Mouse (Mus musculus): Measurements from ENCODE around the gene 6030468B19Rik. TPM values are rescaled to one million over a fixed set of nuclear protein-coding genes. Genes with fewer than 3 reads are reported as not detected.
"Not testable (repeated sequence)": the region's sequence is repeated elsewhere in the genome, so short reads cannot be mapped to it uniquely, and the experiment has no call there.

The 6030468B19Rik gene
- polyA plus RNA-seq, 1 experiment = 0.07 TPM

DNA sequence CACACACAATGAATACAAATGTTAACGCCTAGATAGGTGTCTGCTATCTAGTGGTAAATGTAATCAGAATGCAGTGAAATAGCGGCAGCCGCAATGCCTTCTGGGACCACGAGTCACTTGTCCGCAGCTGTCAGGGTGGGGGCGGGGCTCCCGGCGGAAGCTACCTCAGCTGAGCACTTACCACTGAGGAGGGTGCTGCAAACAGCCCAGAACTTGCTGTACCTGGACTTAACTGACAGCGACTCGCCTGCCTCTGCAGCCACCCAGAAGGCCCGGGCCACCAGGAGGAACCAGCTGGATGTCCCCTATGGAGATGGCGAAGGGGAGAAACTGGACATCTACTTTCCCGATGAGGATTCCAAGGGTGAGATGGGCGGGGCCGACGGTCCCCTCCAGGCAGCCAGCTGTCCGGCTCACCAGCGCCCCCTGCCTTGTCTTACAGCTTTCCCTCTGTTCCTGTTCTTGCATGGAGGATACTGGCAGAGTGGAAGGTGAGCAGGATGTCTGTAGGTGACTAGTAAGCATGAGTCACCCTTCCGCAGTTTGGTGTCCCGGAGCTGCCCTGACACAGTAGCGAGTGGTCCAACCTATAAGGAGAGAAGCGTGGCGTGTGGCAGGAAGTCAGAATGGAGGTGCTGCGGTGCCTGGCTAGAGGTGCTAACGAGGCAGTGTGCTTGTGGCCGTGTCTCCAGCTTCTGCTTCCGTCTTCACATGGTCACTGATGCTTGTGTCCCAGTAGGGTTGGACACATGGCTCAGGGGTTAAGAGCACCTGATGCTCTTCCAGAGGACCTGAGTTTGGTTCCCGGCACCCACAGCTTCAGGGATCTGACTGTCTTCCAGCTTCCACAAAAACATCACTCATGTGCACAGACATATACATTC lies 34.9 kb downstream of the 6030468B19Rik start:
- DNase-seq (ENCODE audit: low read depth) = peak; percentile 90
- TF ChIP-seq CTCF (IDR thresholded peaks at IDR 0.05; ENCODE audit: borderline replicate concordance, extremely low read depth, insufficient read depth, insufficient read length) (peak; percentile 67), POLR2A (IDR thresholded peaks at IDR 0.05; ENCODE audit: borderline replicate concordance, extremely low read depth, insufficient read depth, insufficient read length, poor library complexity, severe bottlenecking) (no peak)

DNA sequence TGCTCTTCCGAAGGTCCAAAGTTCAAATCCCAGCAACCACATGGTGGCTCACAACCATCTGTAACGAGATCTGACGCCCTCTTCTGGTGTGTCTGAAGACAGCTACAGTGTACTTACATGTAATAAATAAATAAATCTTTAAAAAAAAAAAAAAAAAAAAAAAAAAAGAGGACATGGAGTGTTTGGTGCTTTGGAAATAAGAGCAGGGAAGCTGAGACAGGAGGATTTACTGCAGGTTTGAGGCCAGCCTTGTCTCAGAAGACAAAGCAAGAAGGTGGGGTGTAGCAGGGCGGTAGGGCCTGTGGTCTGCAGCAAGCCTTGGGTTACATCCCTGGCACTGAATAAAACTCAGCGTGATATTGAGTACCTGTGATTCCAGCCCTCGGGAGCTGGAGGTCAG lies 36.0 kb downstream of the 6030468B19Rik start:
- not testable (repeated sequence) for DNase-seq (ENCODE audit: low read depth)

DNA sequence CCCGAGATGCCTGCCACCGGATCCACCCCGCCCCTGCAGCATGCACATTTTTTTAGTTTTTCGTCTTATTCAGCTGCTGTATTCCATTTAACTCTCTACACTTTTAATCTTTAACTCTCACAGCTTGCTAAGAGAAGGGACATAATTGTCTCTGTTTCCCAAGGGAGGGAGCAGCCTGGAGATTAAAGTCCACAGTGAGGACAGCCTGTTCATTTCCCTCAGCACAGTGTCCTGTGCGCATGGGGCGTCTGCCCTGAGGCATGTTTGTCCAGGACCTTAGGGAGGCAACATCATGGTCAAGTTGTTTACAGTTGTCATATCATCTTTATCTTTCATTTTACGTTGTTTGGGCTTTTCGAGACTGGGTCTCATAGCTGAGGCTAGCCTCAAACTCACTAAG lies 36.6 kb downstream of the 6030468B19Rik start:
- TF ChIP-seq POLR2A (IDR thresholded peaks at IDR 0.05; ENCODE audit: borderline replicate concordance, extremely low read depth, insufficient read depth, insufficient read length, poor library complexity, severe bottlenecking) (no peak), CTCF (IDR thresholded peaks at IDR 0.05; ENCODE audit: borderline replicate concordance, extremely low read depth, insufficient read depth, insufficient read length) (no peak)

DNA sequence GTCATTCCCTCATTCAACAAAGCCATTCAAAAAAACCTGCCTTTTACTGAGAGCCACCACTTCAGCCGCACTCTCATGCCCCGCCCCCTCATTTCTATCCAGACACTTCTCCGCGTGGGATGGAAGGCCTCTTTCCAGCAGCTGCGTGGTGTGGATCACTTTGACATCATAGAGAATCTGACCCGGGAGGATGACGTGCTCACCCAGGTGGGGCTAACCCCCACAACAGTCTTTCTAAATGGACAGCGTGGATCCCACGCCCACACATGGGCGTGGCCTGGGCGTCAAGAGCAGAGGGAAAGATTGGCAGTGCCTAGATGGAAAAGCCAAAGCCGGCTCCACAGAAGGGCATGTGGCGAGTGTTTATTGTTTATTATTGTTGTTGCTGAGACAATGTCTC lies 38.8 kb downstream of the 6030468B19Rik start:
- TF ChIP-seq CTCF (IDR thresholded peaks at IDR 0.05; ENCODE audit: borderline replicate concordance, extremely low read depth, insufficient read depth, insufficient read length) (no peak), POLR2A (IDR thresholded peaks at IDR 0.05; ENCODE audit: borderline replicate concordance, extremely low read depth, insufficient read depth, insufficient read length, poor library complexity, severe bottlenecking) (no peak)
- peak; percentile 64 for DNase-seq (ENCODE audit: low read depth)

More for the DNA sequence above, 36.6 kb downstream of the 6030468B19Rik start:
- no peak for DNase-seq (ENCODE audit: low read depth)

DNA sequence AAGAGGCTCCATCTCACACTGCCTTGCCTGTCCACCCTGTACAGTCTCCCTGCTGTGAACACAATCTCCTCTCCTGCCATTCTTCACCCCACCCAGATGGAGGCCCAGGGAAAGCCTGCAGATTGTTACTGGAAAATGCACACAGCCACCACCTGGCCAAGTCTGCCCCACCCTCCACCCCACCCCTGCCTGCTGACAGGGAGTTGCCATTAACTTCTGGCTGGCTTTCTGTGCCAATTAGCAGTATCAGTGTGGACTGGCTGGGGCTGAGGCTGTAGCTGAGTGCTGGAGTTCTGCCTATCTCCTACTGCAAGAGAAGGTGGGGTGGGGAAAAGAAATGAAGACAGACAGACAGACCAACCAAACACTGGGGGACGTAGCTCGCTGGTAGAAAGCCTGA lies 41.1 kb downstream of the 6030468B19Rik start:
- DNase-seq (ENCODE audit: low read depth) = peak; percentile 56
- no peak for TF ChIP-seq CTCF (IDR thresholded peaks at IDR 0.05; ENCODE audit: borderline replicate concordance, extremely low read depth, insufficient read depth, insufficient read length)
- no peak for TF ChIP-seq POLR2A (IDR thresholded peaks at IDR 0.05; ENCODE audit: borderline replicate concordance, extremely low read depth, insufficient read depth, insufficient read length, poor library complexity, severe bottlenecking)

DNA sequence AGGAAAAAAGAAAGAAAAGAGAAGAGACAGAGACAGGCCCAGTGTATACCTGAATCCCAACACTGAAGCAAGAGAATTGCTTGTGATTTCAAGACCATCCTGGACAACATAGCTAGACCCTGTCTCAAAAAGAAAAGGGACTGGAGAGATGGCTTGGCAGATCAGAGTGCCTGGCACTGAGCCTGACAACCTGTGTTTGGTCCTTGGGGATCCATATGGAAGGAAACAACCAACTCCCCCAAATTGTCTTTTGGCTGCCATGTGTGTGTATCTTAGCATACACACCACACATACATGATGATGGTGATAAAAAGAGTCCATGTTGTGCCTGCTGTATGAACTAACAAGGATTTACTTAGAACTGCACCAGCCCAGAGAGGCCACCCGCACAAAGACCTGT lies 41.6 kb downstream of the 6030468B19Rik start:
- peak; percentile 55 for DNase-seq (ENCODE audit: low read depth)
- no peak for TF ChIP-seq CTCF (IDR thresholded peaks at IDR 0.05; ENCODE audit: borderline replicate concordance, extremely low read depth, insufficient read depth, insufficient read length)
- no peak for TF ChIP-seq POLR2A (IDR thresholded peaks at IDR 0.05; ENCODE audit: borderline replicate concordance, extremely low read depth, insufficient read depth, insufficient read length, poor library complexity, severe bottlenecking)

DNA sequence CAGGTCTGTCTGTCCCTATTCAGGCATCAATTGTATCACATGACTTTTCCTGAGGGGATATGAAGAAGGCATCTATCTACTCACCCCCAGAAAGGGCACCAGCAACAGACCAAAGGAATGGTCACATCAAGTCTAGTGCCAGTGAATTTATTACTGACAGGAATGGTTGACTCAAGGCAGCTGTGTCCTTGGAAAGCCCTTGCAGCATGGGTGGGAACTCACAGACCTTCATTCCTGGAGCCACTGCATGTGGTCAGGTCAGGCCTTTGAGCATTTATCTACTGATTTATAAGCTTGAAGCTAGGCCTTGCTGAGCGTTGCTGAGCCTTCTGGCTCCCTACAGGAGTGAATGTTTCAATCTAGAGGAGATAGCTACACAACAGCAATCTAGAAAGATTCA lies 43.5 kb downstream of the 6030468B19Rik start:
- DNase-seq (ENCODE audit: low read depth) = no peak
- no peak for TF ChIP-seq CTCF (IDR thresholded peaks at IDR 0.05; ENCODE audit: borderline replicate concordance, extremely low read depth, insufficient read depth, insufficient read length)
- no peak for TF ChIP-seq POLR2A (IDR thresholded peaks at IDR 0.05; ENCODE audit: borderline replicate concordance, extremely low read depth, insufficient read depth, insufficient read length, poor library complexity, severe bottlenecking)

DNA sequence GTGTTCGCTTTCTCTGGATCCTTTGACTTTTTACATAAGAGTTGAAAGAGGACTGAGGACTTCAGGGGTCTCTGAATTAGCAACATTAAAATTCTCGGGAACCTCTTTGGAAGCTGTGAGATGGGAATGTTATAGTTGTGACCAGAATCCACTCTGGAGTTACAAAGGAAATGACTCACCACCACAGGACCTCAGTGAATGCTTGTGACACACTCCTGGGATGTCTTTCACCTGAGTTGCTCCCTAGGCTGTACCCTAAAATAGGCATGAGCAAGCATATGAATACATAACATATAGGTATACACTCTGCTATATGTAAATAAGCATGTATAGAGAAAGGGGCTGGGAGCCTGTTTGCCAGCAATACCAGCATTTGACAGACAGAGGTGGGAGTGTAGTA lies 46.0 kb downstream of the 6030468B19Rik start:
- no peak for TF ChIP-seq POLR2A (IDR thresholded peaks at IDR 0.05; ENCODE audit: borderline replicate concordance, extremely low read depth, insufficient read depth, insufficient read length, poor library complexity, severe bottlenecking)
- TF ChIP-seq CTCF (IDR thresholded peaks at IDR 0.05; ENCODE audit: borderline replicate concordance, extremely low read depth, insufficient read depth, insufficient read length) = no peak
- no peak for DNase-seq (ENCODE audit: low read depth)

DNA sequence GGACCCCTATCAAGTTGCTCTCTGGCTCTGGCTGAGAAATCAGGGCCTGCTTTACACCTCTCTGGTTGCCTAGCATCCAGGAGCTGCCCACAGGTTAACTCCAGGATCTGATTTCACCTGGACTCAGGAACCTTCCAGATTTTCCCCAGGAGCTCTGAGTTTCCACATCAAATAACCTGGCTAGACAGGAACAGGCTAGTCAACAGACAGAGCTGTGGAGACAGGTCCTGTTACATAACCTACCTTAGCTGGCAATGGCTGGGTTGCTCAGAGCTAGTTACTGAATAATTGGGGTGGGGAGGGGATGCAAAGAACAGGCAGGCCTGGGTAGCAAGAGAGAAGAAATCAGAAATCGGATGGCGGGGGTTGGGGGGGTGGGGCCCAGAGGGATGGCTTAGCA lies 47.5 kb downstream of the 6030468B19Rik start:
- TF ChIP-seq POLR2A (IDR thresholded peaks at IDR 0.05; ENCODE audit: borderline replicate concordance, extremely low read depth, insufficient read depth, insufficient read length, poor library complexity, severe bottlenecking) (no peak), CTCF (IDR thresholded peaks at IDR 0.05; ENCODE audit: borderline replicate concordance, extremely low read depth, insufficient read depth, insufficient read length) (no peak)
- DNase-seq (ENCODE audit: low read depth) = no peak

DNA sequence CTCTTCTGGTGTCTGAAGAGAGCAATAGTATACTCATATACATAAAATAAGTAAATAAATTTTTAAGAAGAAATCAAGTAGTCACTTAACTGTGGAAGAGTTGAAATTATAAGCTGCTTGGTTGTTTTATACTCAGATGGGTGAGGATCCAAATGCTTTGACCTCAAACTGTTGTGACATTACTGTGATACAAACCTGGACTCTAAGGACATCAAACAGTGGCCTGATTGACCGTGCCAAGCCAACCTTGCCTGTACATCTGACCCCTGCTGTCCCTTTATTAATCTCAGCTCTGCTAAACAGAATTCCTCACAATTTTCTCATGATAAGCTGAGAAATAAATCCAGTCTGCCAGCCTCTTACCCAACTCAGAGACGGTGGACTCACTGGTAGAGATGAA lies 48.2 kb downstream of the 6030468B19Rik start:
- no peak for DNase-seq (ENCODE audit: low read depth)
- TF ChIP-seq CTCF (IDR thresholded peaks at IDR 0.05; ENCODE audit: borderline replicate concordance, extremely low read depth, insufficient read depth, insufficient read length) (no peak), POLR2A (IDR thresholded peaks at IDR 0.05; ENCODE audit: borderline replicate concordance, extremely low read depth, insufficient read depth, insufficient read length, poor library complexity, severe bottlenecking) (no peak)

DNA sequence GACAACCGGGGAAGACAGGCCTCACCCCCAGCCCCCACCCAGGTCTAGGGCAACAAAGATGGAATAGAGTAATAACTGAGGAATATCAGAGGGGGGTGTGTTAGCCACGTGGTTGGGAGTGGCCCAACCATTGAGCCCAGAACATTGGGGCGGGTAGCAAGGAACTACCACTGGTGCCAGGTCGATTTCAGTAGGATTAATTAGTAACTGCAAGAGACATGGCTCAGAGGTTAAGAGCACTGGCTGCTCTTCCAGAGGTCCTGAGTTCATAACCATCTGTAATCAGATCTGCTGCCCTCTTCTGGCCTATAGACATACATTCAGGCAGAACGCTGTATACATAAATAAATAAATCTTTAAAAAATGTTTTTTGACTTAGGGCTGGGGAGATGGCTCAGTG lies 49.2 kb downstream of the 6030468B19Rik start:
- no peak for DNase-seq (ENCODE audit: low read depth)
- TF ChIP-seq CTCF (IDR thresholded peaks at IDR 0.05; ENCODE audit: borderline replicate concordance, extremely low read depth, insufficient read depth, insufficient read length) (0 out of 2 replicates have a peak, but pooled peaks have one; percentile 3), POLR2A (IDR thresholded peaks at IDR 0.05; ENCODE audit: borderline replicate concordance, extremely low read depth, insufficient read depth, insufficient read length, poor library complexity, severe bottlenecking) (no peak)

DNA sequence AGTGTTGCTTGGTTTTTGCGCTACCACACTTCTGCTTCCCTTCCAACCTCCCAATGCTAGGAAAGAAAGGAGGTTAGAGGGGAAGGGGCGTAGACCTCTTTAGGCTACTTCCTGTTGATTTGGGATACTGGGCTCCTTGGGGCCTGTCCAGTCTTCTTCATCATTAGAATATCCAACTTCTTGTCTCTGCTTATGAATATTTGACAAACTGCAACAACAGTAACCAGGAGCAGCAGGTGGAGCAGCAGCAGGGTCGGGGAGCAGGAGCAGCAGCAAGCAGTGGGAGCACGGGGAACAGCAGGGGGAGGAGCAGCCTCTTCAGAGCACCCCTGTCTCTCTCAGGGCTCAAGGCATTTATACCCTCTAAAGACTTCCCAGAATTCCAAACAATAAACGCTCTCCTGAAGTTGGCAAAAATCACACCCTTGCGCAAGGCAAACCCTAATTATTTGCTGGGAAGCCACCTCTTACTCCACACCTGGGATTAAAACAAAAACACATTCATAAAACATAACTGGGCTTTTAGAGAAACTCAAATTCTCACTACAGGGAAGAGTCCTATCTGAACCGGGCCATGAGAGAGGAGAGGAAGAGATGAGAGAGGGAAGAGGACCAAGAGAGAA lies 50.2 kb downstream of the 6030468B19Rik start:
- TF ChIP-seq CTCF (IDR thresholded peaks at IDR 0.05; ENCODE audit: borderline replicate concordance, extremely low read depth, insufficient read depth, insufficient read length) (no peak), POLR2A (IDR thresholded peaks at IDR 0.05; ENCODE audit: borderline replicate concordance, extremely low read depth, insufficient read depth, insufficient read length, poor library complexity, severe bottlenecking) (no peak)
- no peak for DNase-seq (ENCODE audit: low read depth)

Data from brain, embryonic 14.5 days (tissue).